Mouse (Mus musculus) C2C12 (cell line): Measurements from ENCODE around the gene Vmn2r84. TPM values are rescaled to one million over a fixed set of nuclear protein-coding genes. Genes with fewer than 3 reads are reported as not detected.

Experiments used
- H3K27me3 ChIP-seq: one replicate; pipeline ENCODE4 v1.6.1; 2011; ENCODE audit not compliant: control insufficient read depth, insufficient read depth, insufficient read length
- H3K36me3 ChIP-seq: one replicate; pipeline ENCODE4 v1.6.1; 2011; ENCODE audit not compliant: control insufficient read depth, insufficient read depth
- H3K4me3 ChIP-seq: one replicate; pipeline ENCODE4 v1.5.1; 2011; ENCODE audit warnings: mild to moderate bottlenecking, control low read depth; ENCODE audit not compliant: poor library complexity, insufficient read depth, severe bottlenecking
- H3K79me2 ChIP-seq: one replicate; pipeline ENCODE4 v1.6.1; 2011; ENCODE audit not compliant: control insufficient read depth, insufficient read depth
- H3K79me3 ChIP-seq: one replicate; pipeline ENCODE4 v1.6.1; 2011; ENCODE audit warnings: low read depth, control low read depth
- H3ac ChIP-seq: one replicate; pipeline ENCODE3; 2011; ENCODE audit warnings: low read depth; ENCODE audit not compliant: control insufficient read depth, insufficient read length
- CEBPB ChIP-seq: IDR thresholded peaks from one replicate; pipeline ENCODE4 v1.6.1; 2011; ENCODE audit warnings: low read depth, mild to moderate bottlenecking, control low read depth, moderate library complexity
- CTCF ChIP-seq: IDR thresholded peaks from one replicate; pipeline ENCODE4 v1.5.1; 2011; ENCODE audit not compliant: control insufficient read depth, insufficient read depth, insufficient read length
- FOSL1 ChIP-seq: IDR thresholded peaks from one replicate; pipeline ENCODE4 v1.8.0; 2011; ENCODE audit warnings: mild to moderate bottlenecking, low read length; ENCODE audit not compliant: poor library complexity, insufficient read depth, severe bottlenecking
- MAX ChIP-seq: IDR thresholded peaks from one replicate; pipeline ENCODE4 v1.6.1; 2011; ENCODE audit warnings: mild to moderate bottlenecking, control low read depth
- MYOD1 ChIP-seq: IDR thresholded peaks from one replicate; pipeline ENCODE4 v1.6.1; 2011; ENCODE audit warnings: low read depth; ENCODE audit not compliant: control insufficient read depth, insufficient read length
- MYOG ChIP-seq: IDR thresholded peaks from one replicate; pipeline ENCODE4 v1.6.1; 2011; ENCODE audit not compliant: control insufficient read depth, insufficient read length; ENCODE audit errors: extremely low read depth
- USF1 ChIP-seq: IDR thresholded peaks from one replicate; pipeline ENCODE4 v1.6.1; 2011; ENCODE audit warnings: low read depth, mild to moderate bottlenecking, control low read depth, moderate library complexity
- polyA plus RNA-seq: library from polyadenylated mRNA; unstranded; fragments of >200 nt; fragmentation: generic; extraction: Trizol; gene quantifications from one replicate; pipeline ENCODE4 v1.2.1, GENCODE M21; 2012; ENCODE audit warnings: missing spikeins

The Vmn2r84 gene
- polyA plus RNA-seq, 1 experiment = not detected

DNA sequence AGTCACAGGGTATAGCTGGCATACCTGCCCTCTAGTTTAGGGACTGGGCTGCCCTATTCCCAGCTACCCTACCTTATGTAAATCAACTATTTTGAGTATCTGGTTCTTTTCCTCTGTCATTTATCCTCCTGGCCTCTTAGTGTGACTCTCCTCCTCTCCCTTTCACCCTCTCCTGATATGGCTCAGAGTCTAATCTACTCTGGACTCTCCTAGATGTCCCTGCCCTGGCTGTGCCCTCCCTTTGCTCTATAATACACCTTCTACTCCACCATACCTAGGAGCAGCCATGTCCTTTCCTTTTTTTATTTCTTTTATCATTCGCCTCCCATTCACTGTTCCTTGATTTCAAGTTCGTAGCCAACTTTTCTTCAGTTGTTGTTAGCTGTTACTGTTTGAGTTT, 19.0 kb downstream of the Vmn2r84 start:
- no peaks in the 10 kb centered on the region for H3K27me3 ChIP-seq

DNA sequence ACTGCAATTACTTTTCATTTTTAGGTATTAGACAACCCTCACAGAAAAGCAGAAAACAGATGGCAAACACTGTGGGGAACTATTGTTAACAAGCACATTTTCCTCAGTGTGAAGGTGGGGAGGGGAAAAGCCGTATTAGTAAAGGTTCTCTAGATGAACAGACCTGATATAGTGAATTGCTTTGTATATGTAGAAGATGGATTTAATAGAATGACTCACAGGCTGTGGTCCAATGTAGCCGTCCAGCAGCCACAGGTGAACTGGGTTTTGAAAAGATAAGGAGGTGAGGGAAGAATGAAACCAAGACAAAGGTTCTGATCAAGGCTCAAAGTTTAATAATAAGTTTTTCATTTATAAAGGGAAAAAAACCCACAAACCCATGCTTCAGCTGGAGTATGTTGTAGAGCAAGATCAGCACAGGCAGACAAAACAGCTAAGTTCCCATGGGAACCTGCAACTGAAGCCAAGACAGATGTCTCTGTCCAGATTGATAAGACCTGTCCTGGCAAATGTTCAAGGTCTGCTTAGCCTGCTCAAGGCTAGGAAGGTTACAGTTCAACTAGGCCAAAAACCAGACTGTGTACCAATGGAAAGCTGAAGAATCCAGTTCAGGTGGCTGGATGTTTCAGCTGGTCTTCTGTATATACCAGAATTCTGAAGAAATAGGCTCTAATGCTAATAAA, 21.5 kb downstream of the Vmn2r84 start:
- no peaks in the 10 kb centered on the region for H3K79me2 ChIP-seq
- no peak overlapping the region for H3K4me3 ChIP-seq
- H3K27me3 ChIP-seq = no peaks in the 10 kb centered on the region
- H3K36me3 ChIP-seq = no peaks in the 10 kb centered on the region
- H3ac ChIP-seq = no peak overlapping the region
- H3K79me3 ChIP-seq = no peaks in the 10 kb centered on the region
- TF ChIP-seq USF1 (no peak), FOSL1 (no peak), CEBPB (no peak), CTCF (no peak), MAX (no peak)

More for the DNA sequence above, 19.0 kb downstream of the Vmn2r84 start:
- Histone ChIP-seq H3K79me2 (no peaks in the 10 kb centered on the region), H3K4me3 (no peak overlapping the region), H3K79me3 (no peaks in the 10 kb centered on the region), H3ac (no peak overlapping the region), H3K36me3 (no peaks in the 10 kb centered on the region)
- TF ChIP-seq USF1 = no peak
- TF ChIP-seq MYOG = no peak
- no peak for TF ChIP-seq FOSL1
- TF ChIP-seq CEBPB = no peak
- TF ChIP-seq MYOD1 = no peak
- TF ChIP-seq MAX = no peak
- TF ChIP-seq CTCF = no peak

DNA sequence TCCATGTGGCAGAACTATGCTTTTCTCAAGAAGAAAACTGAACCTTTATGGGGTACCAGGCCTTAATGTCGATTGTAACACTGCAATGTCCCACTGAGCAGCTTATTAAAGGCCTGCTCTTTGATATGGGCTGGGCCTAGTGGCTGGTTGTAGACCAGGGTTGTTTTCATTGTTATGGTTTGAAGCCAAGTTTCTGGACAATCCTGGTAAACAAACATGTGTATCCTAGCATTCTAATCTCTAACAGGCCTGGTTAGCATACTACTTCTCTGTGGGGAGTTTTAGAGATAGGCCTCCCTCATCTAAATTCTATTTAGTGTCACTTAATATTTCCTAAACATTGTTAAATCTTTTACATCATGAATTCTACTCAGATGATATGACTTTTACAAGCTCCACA, 22.5 kb downstream of the Vmn2r84 start:
- no peaks in the 10 kb centered on the region for H3K79me2 ChIP-seq
- no peak overlapping the region for H3K4me3 ChIP-seq
- no peaks in the 10 kb centered on the region for H3K79me3 ChIP-seq
- TF ChIP-seq FOSL1 (no peak), MAX (no peak), USF1 (no peak), MYOG (no peak), MYOD1 (no peak), CTCF (no peak), CEBPB (no peak)
- H3K27me3 ChIP-seq = no peaks in the 10 kb centered on the region
- no peak overlapping the region for H3ac ChIP-seq
- no peaks in the 10 kb centered on the region for H3K36me3 ChIP-seq

DNA sequence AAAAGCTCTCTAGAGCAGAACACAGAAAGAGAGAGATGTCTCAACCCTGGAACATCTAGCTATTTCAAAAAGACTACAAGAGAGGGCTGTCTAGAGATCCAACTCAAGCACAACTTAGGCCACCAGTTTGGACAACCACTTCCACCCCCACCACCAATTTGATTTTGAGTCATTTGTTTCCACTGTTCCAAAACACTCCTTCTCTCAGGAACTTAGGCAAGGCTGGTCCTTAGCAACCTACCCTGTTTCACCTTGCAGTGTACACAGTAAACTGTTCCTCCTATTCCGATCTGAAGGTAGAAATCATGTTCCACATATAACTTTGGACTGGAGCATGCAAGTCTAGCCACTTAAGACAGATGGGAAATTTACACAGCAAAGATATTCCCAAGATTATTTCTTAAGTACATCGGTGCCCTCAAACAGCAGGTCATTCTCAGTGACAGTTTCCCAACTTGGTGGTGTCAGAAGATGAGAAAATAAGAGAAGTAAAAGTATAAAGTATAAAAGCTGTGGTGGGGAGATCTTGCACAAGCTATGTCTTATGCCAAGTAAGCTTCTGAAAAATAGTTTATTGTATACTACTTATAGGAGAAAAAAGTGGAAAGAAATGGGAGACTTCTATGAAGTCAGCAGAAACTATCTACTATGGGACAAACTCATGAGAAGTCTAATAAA, 24.0 kb downstream of the Vmn2r84 start:
- no peak overlapping the region for H3ac ChIP-seq
- no peak for TF ChIP-seq USF1

DNA sequence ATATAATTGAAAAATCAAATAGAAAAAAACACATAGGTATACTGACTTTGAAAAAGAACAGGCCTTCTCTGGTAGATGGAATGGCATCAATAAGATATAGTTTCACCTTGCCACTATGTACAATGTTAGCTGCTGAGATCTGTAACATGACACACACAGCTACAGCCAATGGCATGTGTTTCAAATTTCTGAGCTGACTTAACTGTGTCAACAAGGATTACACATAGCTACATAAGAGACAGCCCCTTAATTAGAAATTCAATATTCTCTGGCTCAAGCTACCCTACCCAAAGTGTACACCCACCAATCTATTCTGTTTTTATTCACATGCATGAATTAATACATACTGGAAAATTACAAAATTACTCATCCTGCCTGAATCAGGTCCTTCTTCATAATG, 25.7 kb downstream of the Vmn2r84 start:
- no peaks in the 10 kb centered on the region for H3K27me3 ChIP-seq
- H3ac ChIP-seq = no peak overlapping the region
- no peak for TF ChIP-seq MAX
- no peak for TF ChIP-seq CEBPB
- TF ChIP-seq FOSL1 = no peak
- no peak overlapping the region for H3K4me3 ChIP-seq
- no peaks in the 10 kb centered on the region for H3K79me2 ChIP-seq
- no peaks in the 10 kb centered on the region for H3K36me3 ChIP-seq
- H3K79me3 ChIP-seq = no peaks in the 10 kb centered on the region

More for the DNA sequence above, 24.0 kb downstream of the Vmn2r84 start:
- H3K27me3 ChIP-seq = no peaks in the 10 kb centered on the region
- no peaks in the 10 kb centered on the region for H3K36me3 ChIP-seq
- H3K4me3 ChIP-seq = no peak overlapping the region
- no peaks in the 10 kb centered on the region for H3K79me2 ChIP-seq
- H3K79me3 ChIP-seq = no peaks in the 10 kb centered on the region

DNA sequence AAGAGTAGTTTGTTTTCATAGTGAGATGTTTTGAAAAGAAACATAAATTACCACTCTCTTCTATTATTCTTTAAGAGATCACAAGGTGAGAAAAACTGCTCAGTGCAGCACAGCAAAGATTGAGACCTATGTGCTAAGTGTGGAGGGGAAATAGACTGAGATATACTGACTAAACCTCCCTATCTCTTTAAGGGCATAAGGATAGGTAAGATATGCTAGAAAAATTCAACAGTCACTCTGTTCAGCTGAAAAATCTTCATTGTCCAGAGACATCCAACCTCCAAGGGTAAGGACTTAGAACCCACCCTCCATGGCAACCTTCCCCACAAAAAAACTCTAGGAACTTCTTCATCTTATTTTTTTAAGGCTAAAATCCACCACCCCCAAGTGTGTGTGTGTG, 29.4 kb downstream of the Vmn2r84 start:
- no peaks in the 10 kb centered on the region for H3K27me3 ChIP-seq
- TF ChIP-seq FOSL1 (no peak), USF1 (no peak), MYOD1 (no peak), MAX (no peak), MYOG (no peak), CTCF (no peak), CEBPB (no peak)

More for the DNA sequence above, 29.4 kb downstream of the Vmn2r84 start:
- Histone ChIP-seq H3K79me3 (no peaks in the 10 kb centered on the region), H3K36me3 (no peaks in the 10 kb centered on the region), H3K4me3 (no peak overlapping the region), H3ac (no peak overlapping the region), H3K79me2 (no peaks in the 10 kb centered on the region)
